Mouse (Mus musculus) liver, embryonic 14.5 days (tissue): Measurements from ENCODE around the gene Cdc42ep2.

Experiments used
- CTCF ChIP-seq: IDR thresholded peaks from 2 replicates; pipeline ENCODE4 v1.5.1; 2016; ENCODE audit warnings: antibody characterized with exemption, low read depth, control low read depth
- EP300 ChIP-seq: IDR thresholded peaks from 2 replicates; pipeline ENCODE4 v1.6.1; 2016; ENCODE audit warnings: antibody characterized with exemption, low read depth

GRCm38 (mm10) chr19:5907275-5907674, 17.3 kb downstream of the Cdc42ep2 start:
- no peak for TF ChIP-seq CTCF
- TF ChIP-seq EP300 = no peak
